17 mouse cellular contexts compared by ENCODE assay signal in genomic region chr17:35859371-35859770, GRCm38 (mm10).
"Had no signal": no experiment of that assay in that cellular context is flagged by ENCODE, and none has a peak within 500 bp of the region (broad histone marks: within the 10 kb centered on the region; RNA-seq: fewer than 3 reads in every experiment).

No protein-coding gene starts in this region.

- H3K9ac ChIP-seq: liver, embryonic 15.5 days; liver, postnatal 0 days; lung, embryonic 15.5 days; midbrain, embryonic 12.5 days; neural tube, embryonic 12.5 days; stomach, embryonic 15.5 days had no signal

- H3K4me2 ChIP-seq: liver, embryonic 15.5 days; lung, embryonic 15.5 days; midbrain, embryonic 12.5 days; neural tube, embryonic 12.5 days; stomach, embryonic 15.5 days had no signal

- H3K27me3 ChIP-seq: lung, embryonic 15.5 days; midbrain, embryonic 12.5 days; neural tube, embryonic 12.5 days; stomach, embryonic 15.5 days had no signal

- H3K27ac ChIP-seq: liver, embryonic 15.5 days; lung, embryonic 15.5 days; midbrain, embryonic 12.5 days; neural tube, embryonic 12.5 days; stomach, embryonic 15.5 days; stomach, postnatal 0 days had no signal

- DNase-seq: liver, postnatal 0 days; lung, adult 2 months; lung, postnatal 14 days; lung, postnatal 36 days; midbrain, embryonic 14.5 days; right cerebral cortex, postnatal 14 days; thymus, adult 2 months; thymus, postnatal 25 days; thymus, postnatal 4 days had no signal

- H3K4me3 ChIP-seq: liver, embryonic 15.5 days; lung, embryonic 15.5 days; midbrain, embryonic 12.5 days; neural tube, embryonic 12.5 days; stomach, embryonic 15.5 days had no signal

- ATAC-seq: liver, postnatal 0 days; lung, postnatal 0 days; midbrain, embryonic 16.5 days had no signal

- H3K9me3 ChIP-seq: liver, embryonic 15.5 days; lung, embryonic 15.5 days; midbrain, embryonic 12.5 days; neural tube, embryonic 12.5 days; stomach, embryonic 15.5 days had no signal
